Mouse (Mus musculus): ENCODE measurements at regions not wholly inside any gene's neighbourhood (a gene's known extent, or its start where the extent isn't known, plus 50 kb on each side); places are given as distances from the start of the nearest gene placed in this dataset.

DNA sequence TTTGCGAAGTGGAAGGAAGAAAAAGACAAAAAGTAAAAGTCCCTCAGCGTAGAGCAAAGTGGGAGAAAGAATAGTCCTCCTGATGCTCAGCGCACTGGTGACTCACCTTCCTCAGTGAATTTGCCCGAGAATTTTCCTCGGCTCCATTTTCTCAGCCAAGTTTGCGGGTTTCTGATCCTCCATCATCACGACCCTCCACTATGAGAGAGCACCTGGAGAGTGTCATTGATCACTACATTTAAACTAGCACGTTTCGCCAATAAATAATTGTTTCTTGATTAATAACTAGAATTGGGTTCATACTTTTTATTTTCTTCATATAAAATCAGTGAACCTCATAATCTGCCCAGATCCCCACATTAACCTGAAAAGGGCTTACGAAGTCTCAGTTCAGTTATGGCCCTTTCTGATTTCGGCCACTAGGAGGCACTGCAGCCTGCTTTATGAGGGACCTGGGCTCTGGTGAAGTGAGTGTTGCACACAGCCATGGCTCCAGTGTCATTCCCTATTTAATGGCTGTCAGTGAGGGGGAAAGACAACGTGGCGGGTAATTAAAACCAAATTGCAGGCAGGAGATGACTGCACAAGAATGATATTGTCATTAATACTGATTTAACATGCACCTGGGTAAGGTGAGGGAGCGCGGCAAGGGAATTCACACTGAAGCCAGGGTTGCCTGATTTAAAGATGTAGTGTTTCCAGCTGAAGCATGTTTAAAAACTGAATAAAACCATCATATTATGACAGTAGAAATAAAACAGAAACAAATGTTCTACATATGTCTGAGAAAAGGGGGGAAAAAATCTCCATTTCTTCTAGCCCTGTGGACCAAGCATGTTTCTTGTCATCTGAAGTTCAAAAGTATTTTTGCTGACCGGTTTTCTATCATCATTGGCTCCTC lies 741.8 kb upstream of the Arrdc4 start:
- TF ChIP-seq CTCF (IDR thresholded peaks at IDR 0.05; ENCODE audit: insufficient read depth, low read depth, low read length) (peak; percentile 45; the same call in 1 of the 2 replicates), POLR2A (IDR thresholded peaks at IDR 0.05; ENCODE audit: insufficient read depth, low read depth, low read length) (no peak)
